Mouse (Mus musculus): ENCODE data around the gene Dmrtc1a. TPM values are rescaled to one million over a fixed set of nuclear protein-coding genes. Genes with fewer than 3 reads are reported as not detected.

The Dmrtc1a gene
- polyA plus RNA-seq, 1 experiment from 2014 or later: 0.33 TPM

Other genes starting within 250 kb of the Dmrtc1a start
- gene Gm3880, start 221.7 kb downstream of the Dmrtc1a start, polyA plus RNA-seq (2015; fragmentation: Nextera tagmentation; extraction: Ambion mirVana): not detected in 2 replicates
- gene Gm9112, start 201.1 kb downstream of the Dmrtc1a start, polyA plus RNA-seq (2015; fragmentation: Nextera tagmentation; extraction: Ambion mirVana): not detected in 2 replicates
- not detected in 2 replicates for gene Dmrtc1b, start 200.8 kb downstream of the Dmrtc1a start, polyA plus RNA-seq (2015; fragmentation: Nextera tagmentation; extraction: Ambion mirVana)
- gene Dmrtc1c1, start 105.7 kb downstream of the Dmrtc1a start, polyA plus RNA-seq (2015; fragmentation: Nextera tagmentation; extraction: Ambion mirVana): not detected in 2 replicates
- not detected in 2 replicates for gene Dmrtc1c2, start 54.1 kb downstream of the Dmrtc1a start, polyA plus RNA-seq (2015; fragmentation: Nextera tagmentation; extraction: Ambion mirVana)
- gene 1700031F05Rik, start 40.7 kb downstream of the Dmrtc1a start, polyA plus RNA-seq (2015; fragmentation: Nextera tagmentation; extraction: Ambion mirVana): not detected in 2 replicates
- not detected in 2 replicates for gene 1700011M02Rik, start 218 bp upstream of the Dmrtc1a start, polyA plus RNA-seq (2015; fragmentation: Nextera tagmentation; extraction: Ambion mirVana)
- not detected in 2 replicates for gene 1700018G05Rik, start 19.7 kb upstream of the Dmrtc1a start, polyA plus RNA-seq (2015; fragmentation: Nextera tagmentation; extraction: Ambion mirVana)

Data from heart, embryonic 15.5 days (tissue).